Mouse (Mus musculus) A20 (cell line): ENCODE measurements around the gene Zbtb7a.
A peak's percentile ranks its signal among the peaks of the same experiment; 100 is the strongest.

Source experiments
- DNase-seq: peaks from one replicate; pipeline ENCODE4 v3.0.0-alpha.2; 2011; ENCODE audit warnings: low read depth, low spot score

Gene Zbtb7a

GRCm38 (mm10) chr10:81138821-81139528 lies 4.0 kb downstream of the Zbtb7a start:
- no peak for DNase-seq

- DNase-seq = no peak
These were observed 4.5 kb downstream of the Zbtb7a start for GRCm38 (mm10) chr10:81139529-81139846.

GRCm38 (mm10) chr10:81140005-81140404 lies 5.0 kb downstream of the Zbtb7a start:
- no peak for DNase-seq

- DNase-seq = no peak
These were observed 5.9 kb downstream of the Zbtb7a start for GRCm38 (mm10) chr10:81140717-81141454.

GRCm38 (mm10) chr10:81141455-81142210 lies 6.6 kb downstream of the Zbtb7a start:
- DNase-seq = no peak

- no peak for DNase-seq
These were observed 7.5 kb downstream of the Zbtb7a start for GRCm38 (mm10) chr10:81142551-81142981.

- no peak for DNase-seq
These were observed 8.2 kb downstream of the Zbtb7a start for GRCm38 (mm10) chr10:81143157-81143633.

- DNase-seq = no peak
These were observed 8.9 kb downstream of the Zbtb7a start for GRCm38 (mm10) chr10:81143845-81144437.

- DNase-seq = no peak
These were observed 9.6 kb downstream of the Zbtb7a start for GRCm38 (mm10) chr10:81144667-81145066.

- no peak for DNase-seq
These were observed 10.3 kb downstream of the Zbtb7a start for GRCm38 (mm10) chr10:81145307-81145706.

- DNase-seq = no peak
These were observed 10.8 kb downstream of the Zbtb7a start for GRCm38 (mm10) chr10:81145778-81146177.

- DNase-seq = no peak
These were observed 11.3 kb downstream of the Zbtb7a start for GRCm38 (mm10) chr10:81146296-81146695.

GRCm38 (mm10) chr10:81151261-81151660 lies 16.2 kb downstream of the Zbtb7a start:
- DNase-seq = no peak

- DNase-seq = no peak
These were observed 17.6 kb downstream of the Zbtb7a start for GRCm38 (mm10) chr10:81152609-81153008.

GRCm38 (mm10) chr10:81154313-81154712 lies 19.3 kb downstream of the Zbtb7a start:
- no peak for DNase-seq

- DNase-seq = no peak
These were observed 19.7 kb downstream of the Zbtb7a start for GRCm38 (mm10) chr10:81154736-81155135.

- DNase-seq = peak; percentile 33
These were observed 26.7 kb downstream of the Zbtb7a start for GRCm38 (mm10) chr10:81161602-81162317.

- DNase-seq = peak; percentile 42
These were observed 27.3 kb downstream of the Zbtb7a start for GRCm38 (mm10) chr10:81162318-81162652.

GRCm38 (mm10) chr10:81165118-81165517 lies 30.1 kb downstream of the Zbtb7a start:
- DNase-seq = no peak

- peak; percentile 100 for DNase-seq
These were observed 32.4 kb downstream of the Zbtb7a start, which contains the start of gene Pias4 for GRCm38 (mm10) chr10:81167200-81168086. Gene Pias4 (minus strand): TSS chr10:81167923.
